Mouse (Mus musculus) R1 (cell line): Measurements from ENCODE around the gene B230104I21Rik.

Experiments used
- DNase-seq: peaks from one replicate; pipeline ENCODE4 v3.0.0-alpha.2; 2018; ENCODE audit warnings: low read depth, low spot score

The B230104I21Rik gene

DNA sequence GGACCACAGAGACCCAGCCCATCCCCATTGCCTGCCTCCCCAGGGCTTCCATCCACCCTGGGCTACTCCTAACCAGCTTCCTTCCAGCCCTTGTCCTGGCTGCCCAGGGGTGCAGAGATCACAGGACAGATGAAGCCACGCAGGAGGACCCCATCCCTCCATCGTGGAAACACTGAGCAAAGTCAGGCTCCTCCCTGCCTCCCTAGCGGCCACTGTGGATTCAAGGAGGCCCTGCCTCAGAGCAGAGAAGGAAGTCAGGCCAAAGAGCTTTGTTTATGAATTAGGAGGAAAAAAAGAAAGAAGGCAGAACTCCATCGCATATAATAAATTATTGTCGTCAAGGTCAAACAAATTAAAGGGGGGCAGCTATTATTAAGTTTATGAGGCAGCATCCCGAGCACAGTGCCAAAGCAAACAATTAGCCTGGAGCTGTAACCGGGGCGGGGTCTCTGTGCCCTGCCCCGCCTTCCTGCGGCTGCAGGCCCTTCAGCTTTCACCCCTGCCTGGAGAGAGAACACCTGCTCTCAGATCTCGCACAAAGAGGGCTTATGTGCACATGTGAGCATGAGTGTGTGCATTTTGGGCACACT lies 12.4 kb downstream of the B230104I21Rik start:
- DNase-seq = no peak

DNA sequence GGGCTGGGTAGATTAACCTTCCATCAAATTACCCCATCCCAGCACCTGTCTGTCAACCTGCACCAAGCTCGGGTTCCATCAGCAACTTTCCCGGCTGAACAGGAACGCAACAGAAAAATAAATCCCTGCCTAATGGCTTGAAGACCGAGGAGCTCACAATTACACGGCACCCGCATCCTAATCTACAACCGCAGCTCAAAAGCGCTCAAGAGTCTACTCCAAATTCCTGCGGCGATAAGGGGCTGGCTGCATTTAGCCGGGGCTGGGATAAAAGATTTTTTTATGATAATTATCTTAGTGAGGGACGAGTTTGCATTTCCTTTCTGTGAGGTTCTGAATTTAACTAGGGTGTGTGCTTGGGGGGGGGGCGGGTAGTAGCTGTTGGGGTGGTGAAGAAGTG lies 16.3 kb downstream of the B230104I21Rik start:
- DNase-seq = no peak

DNA sequence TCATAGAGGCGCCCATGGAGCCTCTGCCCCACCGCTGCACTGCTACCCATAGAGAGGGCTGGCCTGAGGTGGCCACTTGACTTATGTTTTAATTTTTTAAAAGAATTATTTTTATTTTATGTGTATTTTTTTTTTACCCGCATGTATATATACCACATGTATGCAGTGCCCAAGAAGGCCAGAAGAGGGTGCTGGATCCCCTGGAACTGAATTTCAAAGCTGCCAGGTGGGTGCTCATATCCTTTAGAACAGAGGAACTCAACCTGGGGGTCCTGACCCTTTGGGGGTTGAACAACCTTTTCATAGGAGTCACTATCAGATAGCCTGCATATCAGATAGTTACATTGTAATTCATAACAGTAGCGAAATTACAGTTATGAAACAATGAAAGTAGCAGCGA lies 19.5 kb downstream of the B230104I21Rik start:
- DNase-seq = no peak

- DNase-seq = peak; percentile 46
These were observed 22.4 kb downstream of the B230104I21Rik start for GRCm38 (mm10) chr4:154358370-154358769.

DNA sequence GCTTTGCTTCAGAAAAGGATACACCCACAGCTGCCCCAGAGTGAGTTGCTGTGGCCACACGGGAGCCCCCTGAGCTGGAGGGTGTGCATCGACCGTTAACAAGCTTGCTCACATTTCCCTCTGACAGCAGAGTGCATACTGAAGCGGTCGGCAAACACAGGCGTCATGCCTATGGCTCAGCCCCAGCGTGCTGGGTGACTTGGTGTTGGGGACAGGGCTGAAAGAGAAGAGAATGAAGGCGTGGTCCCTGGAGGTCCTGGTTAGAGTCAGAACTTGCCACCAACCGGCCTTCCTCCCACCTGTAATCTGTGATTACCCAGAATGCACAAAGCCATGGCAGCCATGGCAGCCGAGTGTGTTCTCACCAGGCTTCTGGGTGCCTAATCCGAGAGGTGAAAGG lies 22.9 kb downstream of the B230104I21Rik start:
- peak; percentile 18 for DNase-seq

- peak; percentile 35 for DNase-seq
These were observed 23.9 kb downstream of the B230104I21Rik start for GRCm38 (mm10) chr4:154359762-154360300.

DNA sequence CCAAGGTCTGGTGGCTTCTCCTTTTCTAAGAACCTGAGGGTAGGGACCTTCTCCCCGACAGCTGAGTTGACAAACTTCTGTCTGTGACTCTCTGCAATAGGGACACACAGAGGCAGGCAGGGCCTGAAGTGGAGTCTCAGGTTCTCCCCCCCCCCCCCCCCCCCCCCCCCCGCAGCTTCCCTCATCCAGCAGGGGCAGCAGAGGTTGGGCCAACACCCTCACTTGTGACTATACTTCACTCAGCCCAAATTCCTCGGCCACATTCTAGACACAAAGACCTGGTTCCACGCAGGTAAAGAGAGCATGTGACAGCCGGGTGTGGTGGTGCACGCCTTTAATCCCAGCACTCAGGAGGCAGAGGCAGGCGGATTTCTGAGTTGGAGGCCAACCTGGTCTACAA lies 24.5 kb downstream of the B230104I21Rik start:
- DNase-seq = peak; percentile 73

- peak; percentile 84 for DNase-seq
These were observed 24.9 kb downstream of the B230104I21Rik start for GRCm38 (mm10) chr4:154360850-154361249.

DNA sequence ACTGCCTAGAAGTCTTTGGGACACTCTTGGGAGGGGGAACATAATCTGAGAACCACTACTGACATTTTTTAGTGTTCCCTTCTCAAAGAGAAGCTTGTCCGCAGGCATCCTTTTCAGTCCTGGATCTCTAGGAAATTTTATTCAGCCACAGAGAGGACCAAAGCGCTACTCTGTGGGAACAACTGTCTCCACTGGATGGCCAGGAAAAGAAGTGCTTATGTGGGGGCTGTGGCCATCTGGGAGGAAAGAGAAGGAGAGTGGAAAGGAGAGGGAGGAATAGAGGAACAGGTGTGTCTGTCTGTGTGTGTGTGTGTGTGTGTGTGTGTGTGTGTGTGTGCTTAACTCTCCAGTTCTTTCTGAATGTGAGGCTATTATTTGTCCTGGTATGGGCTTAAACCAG lies 28.8 kb downstream of the B230104I21Rik start:
- no peak for DNase-seq

DNA sequence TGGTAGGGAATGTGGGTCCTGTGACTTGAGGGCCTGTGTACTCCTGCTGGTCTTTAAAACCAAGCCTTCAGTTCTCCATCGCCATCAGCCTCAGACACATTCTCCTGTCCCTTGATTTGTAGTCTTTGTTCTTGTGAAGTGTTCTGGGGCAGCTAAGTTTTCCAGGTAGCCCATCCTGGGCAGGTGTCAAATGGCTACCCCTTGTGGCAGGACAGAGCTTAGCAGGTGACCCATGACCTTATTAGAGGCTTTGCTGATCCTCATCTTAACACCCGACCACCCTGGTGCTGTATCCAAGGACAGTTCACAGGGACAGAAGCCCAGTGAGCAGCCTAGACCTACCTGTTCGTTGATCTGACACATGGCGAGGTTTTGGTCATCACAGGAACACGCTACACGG lies 30.9 kb downstream of the B230104I21Rik start:
- no peak for DNase-seq

- DNase-seq = peak; percentile 54
These were observed 33.2 kb downstream of the B230104I21Rik start for GRCm38 (mm10) chr4:154369089-154369488.

DNA sequence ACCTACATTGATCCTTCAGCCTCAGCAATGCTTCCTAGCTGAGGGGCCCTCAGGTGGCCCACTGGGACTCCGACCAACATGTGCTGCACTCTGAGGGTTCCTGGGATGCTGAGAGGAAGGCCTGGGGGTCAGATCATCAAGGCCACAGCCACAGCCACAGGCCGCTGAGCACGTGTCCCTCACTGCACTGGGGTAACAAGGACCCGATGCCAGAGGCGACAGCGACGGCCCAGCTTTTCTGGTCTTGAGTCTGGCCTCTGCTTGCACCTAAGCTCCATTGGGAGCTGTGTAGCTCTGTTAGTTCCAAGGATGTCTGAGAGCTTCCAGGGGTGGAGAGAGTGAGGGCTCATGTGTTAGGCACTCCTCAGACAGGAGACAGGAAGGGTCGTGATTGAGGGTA lies 34.9 kb downstream of the B230104I21Rik start:
- DNase-seq = no peak

- no peak for DNase-seq
These were observed 35.8 kb downstream of the B230104I21Rik start for GRCm38 (mm10) chr4:154371542-154372247.

DNA sequence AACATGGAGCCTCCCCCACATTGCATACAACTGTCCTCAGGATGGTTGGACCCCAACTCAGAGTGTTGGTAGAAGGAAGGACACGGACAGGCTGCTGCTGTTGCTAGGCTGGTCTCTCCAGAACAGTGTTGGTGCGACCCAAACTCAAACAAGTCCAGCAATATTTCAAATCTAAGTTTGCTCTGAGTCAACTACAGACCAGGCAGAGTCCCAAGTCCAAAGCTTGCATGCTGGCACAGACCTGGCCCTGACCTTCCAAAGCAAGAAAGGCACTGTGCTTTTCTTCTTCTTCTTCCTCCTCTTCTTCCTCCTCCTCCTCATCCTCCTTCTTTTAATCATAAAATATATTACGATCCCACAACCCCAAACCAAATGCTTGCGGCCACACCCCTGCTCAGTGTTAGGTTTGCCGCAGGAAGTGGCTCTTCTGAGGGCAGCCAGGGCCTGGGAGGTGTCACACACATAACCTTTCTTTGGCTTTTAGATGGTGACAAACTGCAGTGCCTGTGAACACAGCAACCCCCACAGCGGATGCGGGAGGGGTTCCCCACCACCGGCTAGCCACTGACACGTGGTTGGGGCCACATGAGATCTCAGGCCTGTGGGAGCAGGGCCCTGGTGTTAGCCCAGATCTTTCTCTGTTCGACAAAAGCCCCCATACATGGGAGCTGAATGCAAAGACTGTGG lies 40.2 kb downstream of the B230104I21Rik start:
- DNase-seq = no peak

DNA sequence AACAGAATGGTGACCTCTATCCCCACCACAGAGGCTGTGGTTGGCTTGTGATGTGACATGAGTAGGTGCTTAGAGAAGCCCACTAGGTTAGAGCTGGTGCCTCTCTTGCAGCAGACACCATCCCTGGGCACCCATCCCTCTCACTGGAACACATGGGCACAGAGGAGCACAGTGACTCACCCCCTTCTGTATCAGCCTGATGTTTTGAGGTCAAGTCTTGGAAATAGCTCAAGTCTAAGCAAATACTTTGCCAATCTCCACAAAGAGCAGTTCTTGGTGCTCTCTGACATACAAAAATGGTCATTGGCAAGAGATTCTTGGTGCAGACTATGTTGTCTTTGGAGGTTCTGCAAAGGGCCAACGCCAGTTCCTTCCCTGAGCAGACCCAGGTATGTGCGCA lies 42.9 kb downstream of the B230104I21Rik start:
- no peak for DNase-seq

DNA sequence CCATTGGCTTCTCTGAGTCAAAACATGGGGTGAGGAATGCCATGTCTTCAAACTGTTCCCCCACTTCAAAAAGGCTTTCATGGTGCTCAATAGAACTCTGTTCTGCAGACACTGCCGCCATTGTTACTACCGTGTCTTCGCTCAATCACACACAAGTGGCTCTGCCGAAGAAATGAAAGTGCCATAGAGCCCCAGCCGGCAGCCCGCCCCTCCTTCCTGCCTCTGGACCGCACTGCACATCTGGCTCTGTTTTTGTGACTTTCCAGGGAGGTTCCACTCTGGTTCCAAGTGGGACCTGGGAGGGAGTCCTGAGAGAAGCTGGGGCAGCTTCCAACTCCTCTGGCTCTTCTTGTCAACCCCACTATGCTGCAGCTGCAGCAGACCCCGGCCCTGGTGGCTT lies 49.3 kb downstream of the B230104I21Rik start:
- DNase-seq = no peak

GRCm38 (mm10) chr4:154385918-154386317 lies 50.0 kb downstream of the B230104I21Rik start:
- DNase-seq = no peak

DNA sequence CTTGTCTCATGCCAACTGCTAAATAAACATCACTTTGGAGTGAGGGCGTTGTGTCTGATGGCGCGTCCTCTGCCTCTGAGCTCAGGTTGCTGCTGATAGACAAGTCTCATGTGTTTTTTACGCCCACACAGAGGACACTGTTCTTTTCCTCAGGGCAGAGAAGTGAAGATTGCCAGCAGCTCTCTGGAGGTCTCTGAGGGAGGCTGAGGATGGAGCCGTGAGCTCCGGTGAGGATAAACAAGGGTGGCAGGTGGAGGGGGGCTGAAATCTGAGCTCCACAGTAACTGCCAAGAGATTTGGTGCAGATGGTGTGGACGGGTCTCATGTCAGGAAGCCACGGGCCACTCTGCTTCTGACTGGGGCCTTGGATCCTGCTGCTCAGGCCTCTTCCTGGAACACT lies 50.9 kb downstream of the B230104I21Rik start:
- no peak for DNase-seq

- no peak for DNase-seq
These were observed 53.7 kb downstream of the B230104I21Rik start for GRCm38 (mm10) chr4:154389641-154390040.

- peak; percentile 73 for DNase-seq
These were observed 54.6 kb downstream of the B230104I21Rik start for GRCm38 (mm10) chr4:154390333-154391080.

DNA sequence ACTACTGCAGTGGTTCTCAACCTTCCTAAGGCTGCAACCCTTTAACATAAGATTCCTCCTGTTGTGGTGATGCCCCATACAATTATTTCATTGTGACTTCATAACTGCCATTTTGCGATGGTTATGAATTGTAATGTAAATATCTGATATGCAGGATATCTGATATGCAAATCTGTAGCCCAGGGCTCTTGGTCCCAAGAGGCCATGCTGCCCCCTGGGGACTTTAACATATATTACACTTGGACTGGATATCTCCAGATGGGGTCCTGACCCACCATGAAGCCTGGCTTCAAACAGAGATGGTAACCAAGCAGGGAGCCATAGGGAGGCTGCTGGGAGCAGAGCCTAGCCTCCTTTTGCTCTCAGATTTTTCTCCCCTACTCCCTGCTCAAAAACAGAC lies 56.7 kb downstream of the B230104I21Rik start:
- no peak for DNase-seq
